Mouse (Mus musculus) kidney, postnatal 4 days (tissue): Measurements from ENCODE around the gene Slc23a2.
A peak's percentile ranks its signal among the peaks of the same experiment; 100 is the strongest.

Experiments
- DNase-seq, 2 experiments: peaks; one replicate each; pipeline ENCODE4 v3.0.0; 2021; ENCODE audit warnings: mixed read lengths in 2 of 2

The Slc23a2 gene

GRCm38 (mm10) chr2:132017611-132018010 lies 127.3 kb downstream of the Slc23a2 start:
- peak; percentile 57 to 68 for DNase-seq

GRCm38 (mm10) chr2:132016034-132016433 lies 128.9 kb downstream of the Slc23a2 start:
- no peak for DNase-seq

- no peak for DNase-seq
Observed at GRCm38 (mm10) chr2:132013152-132013551, 131.8 kb downstream of the Slc23a2 start.

GRCm38 (mm10) chr2:132010781-132011180 lies 134.1 kb downstream of the Slc23a2 start:
- no peak for DNase-seq

- DNase-seq, result no peak
Observed at GRCm38 (mm10) chr2:132008186-132008585, 136.7 kb downstream of the Slc23a2 start.

- DNase-seq, result no peak
Observed at GRCm38 (mm10) chr2:132007475-132007819, 137.5 kb downstream of the Slc23a2 start.

- DNase-seq, result peak; percentile 70 to 81
Observed at GRCm38 (mm10) chr2:132006561-132007474, 138.1 kb downstream of the Slc23a2 start.

GRCm38 (mm10) chr2:132005445-132005844 lies 139.5 kb downstream of the Slc23a2 start:
- DNase-seq, result no peak

GRCm38 (mm10) chr2:132004495-132005136 lies 140.3 kb downstream of the Slc23a2 start:
- no peak for DNase-seq

- DNase-seq, result no peak
Observed at GRCm38 (mm10) chr2:132003916-132004315, 141.0 kb downstream of the Slc23a2 start.
